Mouse (Mus musculus): Measurements from ENCODE around the gene Cnot8. TPM values are rescaled to one million over a fixed set of nuclear protein-coding genes. Genes with fewer than 3 reads are reported as not detected.
A peak's percentile ranks its signal among the peaks of the same experiment; 100 is the strongest.
"Not testable (repeated sequence)": the region's sequence is repeated elsewhere in the genome, so short reads cannot be mapped to it uniquely, and the experiment has no call there.

The Cnot8 gene
- 89.4 and 93.5 TPM in 2 replicates for polyA plus RNA-seq (2015; fragmentation: Nextera tagmentation; extraction: Ambion mirVana)

DNA sequence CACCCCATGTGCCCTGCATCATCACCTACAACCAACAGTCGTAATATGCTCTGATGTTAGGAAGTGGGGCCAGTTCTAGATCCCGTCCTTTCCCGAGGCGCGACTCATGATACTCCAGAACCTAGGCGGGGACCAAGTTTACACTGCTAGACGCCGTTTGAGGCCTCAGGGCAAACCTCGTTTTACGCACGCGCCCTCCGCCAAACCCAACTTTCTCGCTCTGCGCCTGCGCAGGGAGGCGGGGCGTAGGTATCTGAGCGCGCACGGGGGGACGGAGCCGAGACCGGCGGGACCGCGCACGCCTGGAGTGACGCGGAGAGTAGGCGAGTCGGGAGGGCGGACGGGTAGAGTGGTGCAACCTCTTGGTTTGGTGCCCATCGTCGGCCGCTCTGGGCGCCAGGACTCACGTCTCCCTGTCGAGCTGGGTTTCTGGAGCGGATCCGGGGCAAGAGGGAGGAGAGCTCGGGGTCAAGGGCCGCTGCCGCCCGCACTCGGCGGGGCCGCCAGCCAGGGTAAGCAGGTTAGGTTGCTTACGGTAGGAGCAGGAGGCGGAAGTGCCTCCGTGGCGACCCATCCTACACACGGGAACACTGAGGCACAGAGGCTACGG, at the start of gene Cnot8:
TSS of gene Cnot8 (plus strand) at position 457 of the 610 bp plus-strand sequence.
- peak within 1 kb of the TSS; percentile 95 for H3K4me3 ChIP-seq (ENCODE audit: low read length)
- no peaks in the 10 kb centered on the region for H3K36me3 ChIP-seq (ENCODE audit: insufficient read depth, low read length)
- peaks cover 18% of the 10 kb centered on the region for H3K4me1 ChIP-seq (ENCODE audit: insufficient read depth, low read length)
- peak within 1 kb of the TSS; percentile 93 for H3K9ac ChIP-seq (replicated peaks; ENCODE audit: low read length)
- H3K27me3 ChIP-seq (ENCODE audit: insufficient read depth, low read length): peaks cover 1% of the 10 kb centered on the region; the same call in 1 of the 2 replicates
- ATAC-seq (ENCODE audit: low FRiP score, low TSS enrichment): peak; percentile 98
- WGBS: under 1% methylated on average over 55 of the region's 55 CpGs
- peak within 1 kb of the TSS; percentile 61 for H3K4me2 ChIP-seq (replicated peaks; ENCODE audit: low read depth, low read length)
- no peaks in the 10 kb centered on the region for H3K9me3 ChIP-seq (ENCODE audit: low read length)
- H3K27ac ChIP-seq (ENCODE audit: low read length): peak within 1 kb of the TSS; percentile 96

DNA sequence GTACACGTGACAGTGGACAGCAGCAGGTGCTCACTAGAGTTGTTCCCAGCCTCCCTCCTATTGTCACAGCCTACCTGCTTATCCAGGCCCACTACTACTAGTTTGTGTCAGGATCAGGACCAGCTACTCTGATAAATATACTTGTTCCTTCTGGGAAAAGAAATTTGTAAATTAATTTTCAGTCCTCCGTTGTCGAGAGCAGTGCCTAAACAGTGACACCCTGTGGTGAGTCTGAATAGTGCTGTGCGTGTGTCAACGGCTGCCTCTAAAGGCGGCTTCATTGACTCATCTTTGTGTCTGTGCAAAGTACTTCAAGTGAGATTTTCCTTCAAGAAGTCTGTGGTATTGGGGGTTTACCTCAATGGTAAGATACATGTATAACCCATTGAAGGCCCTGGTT, 46.5 kb upstream of the Cnot8 start:
- Histone ChIP-seq H3K36me3 (ENCODE audit: insufficient read depth, low read length) (peaks cover 62% of the 10 kb centered on the region), H3K9me3 (ENCODE audit: low read length) (no peaks in the 10 kb centered on the region)
- 56% methylated on average over 6 of the region's 6 CpGs for WGBS

DNA sequence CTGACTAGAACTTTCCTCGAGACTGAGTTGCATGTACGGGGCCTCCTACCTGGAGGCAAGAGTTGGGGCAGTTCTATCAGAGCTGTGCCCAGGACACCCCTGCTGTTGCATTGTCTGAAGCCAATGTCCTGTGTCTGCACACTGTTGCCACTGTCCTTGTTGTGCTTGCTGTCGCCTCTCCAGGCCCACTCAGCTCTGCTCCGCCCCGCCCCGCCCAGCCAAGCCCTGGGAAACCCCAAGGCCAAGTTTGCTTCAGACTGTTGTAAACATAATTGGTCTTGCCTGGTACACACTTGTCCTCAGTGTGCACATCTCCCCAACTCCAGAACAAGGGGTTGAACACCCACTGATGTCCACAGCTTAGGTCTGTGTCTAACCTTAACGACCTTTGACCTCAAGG, 44.2 kb upstream of the Cnot8 start:
- WGBS: 92% methylated on average over 7 of the region's 7 CpGs
- H3K4me2 ChIP-seq (replicated peaks; ENCODE audit: low read depth, low read length); H3K4me3 ChIP-seq (ENCODE audit: low read length); H3K9ac ChIP-seq (replicated peaks; ENCODE audit: low read length); H3K4me1 ChIP-seq (ENCODE audit: insufficient read depth, low read length); H3K27ac ChIP-seq (ENCODE audit: low read length); H3K9me3 ChIP-seq (ENCODE audit: low read length); H3K27me3 ChIP-seq (ENCODE audit: insufficient read depth, low read length); ATAC-seq (ENCODE audit: low FRiP score, low TSS enrichment): not testable (repeated sequence)
- H3K36me3 ChIP-seq (ENCODE audit: insufficient read depth, low read length): peaks cover 40% of the 10 kb centered on the region

More for the DNA sequence above, 46.5 kb upstream of the Cnot8 start:
- no peak overlapping the region for H3K9ac ChIP-seq (replicated peaks; ENCODE audit: low read length)
- H3K4me2 ChIP-seq (replicated peaks; ENCODE audit: low read depth, low read length): no peak overlapping the region
- ATAC-seq (ENCODE audit: low FRiP score, low TSS enrichment): no peak
- no peak overlapping the region for H3K27ac ChIP-seq (ENCODE audit: low read length)
- no peaks in the 10 kb centered on the region for H3K4me1 ChIP-seq (ENCODE audit: insufficient read depth, low read length)
- H3K27me3 ChIP-seq (ENCODE audit: insufficient read depth, low read length): no peaks in the 10 kb centered on the region
- no peak overlapping the region for H3K4me3 ChIP-seq (ENCODE audit: low read length)

DNA sequence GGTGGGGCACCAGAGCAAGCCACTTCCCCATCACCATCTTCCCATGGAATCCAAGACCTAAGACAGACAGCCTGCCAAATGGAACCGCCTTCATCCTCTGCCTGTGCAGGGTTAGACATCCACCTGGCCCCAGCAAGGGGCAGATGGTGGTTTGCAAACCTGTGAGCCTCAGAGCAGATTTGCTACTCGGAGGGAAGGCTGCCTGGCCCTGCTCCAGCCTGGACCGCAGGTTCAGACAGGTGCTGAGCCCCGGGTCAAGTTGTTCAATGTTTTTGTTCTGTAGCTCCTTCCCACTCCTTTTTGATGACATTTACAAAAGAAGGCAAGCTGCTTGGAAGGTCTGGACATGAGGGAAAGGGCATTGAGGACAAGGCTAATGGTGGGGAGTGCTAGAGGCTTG, 42.7 kb upstream of the Cnot8 start:
- not testable (repeated sequence) for H3K4me1 ChIP-seq (ENCODE audit: insufficient read depth, low read length); H3K4me2 ChIP-seq (replicated peaks; ENCODE audit: low read depth, low read length); H3K27me3 ChIP-seq (ENCODE audit: insufficient read depth, low read length); H3K27ac ChIP-seq (ENCODE audit: low read length); ATAC-seq (ENCODE audit: low FRiP score, low TSS enrichment); H3K9me3 ChIP-seq (ENCODE audit: low read length); H3K4me3 ChIP-seq (ENCODE audit: low read length); H3K9ac ChIP-seq (replicated peaks; ENCODE audit: low read length)
- H3K36me3 ChIP-seq (ENCODE audit: insufficient read depth, low read length): peaks cover 27% of the 10 kb centered on the region
- 86% methylated on average over 3 of the region's 4 CpGs for WGBS

DNA sequence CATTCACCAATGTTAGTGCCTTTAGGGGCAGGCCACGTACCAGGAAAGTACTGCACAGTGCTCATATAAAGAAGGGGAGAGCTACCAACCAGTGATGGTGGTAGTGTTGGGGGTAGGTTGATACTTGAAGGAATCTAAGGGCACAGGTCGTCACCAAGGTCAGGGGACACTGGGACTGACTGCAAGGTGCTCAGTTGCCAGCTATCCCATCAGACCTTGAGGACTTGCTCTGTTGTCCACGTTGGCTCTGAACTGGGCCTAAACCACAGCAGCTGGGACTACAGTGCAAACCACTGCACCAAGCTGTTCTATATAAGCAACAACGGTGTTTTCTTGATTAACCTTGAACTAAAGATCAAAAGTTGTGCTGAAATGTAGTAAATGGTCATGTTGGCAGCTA, 41.4 kb upstream of the Cnot8 start:
- 88% methylated on average over 4 of the region's 4 CpGs for WGBS
- Histone ChIP-seq H3K27ac (ENCODE audit: low read length) (no peak overlapping the region), H3K4me1 (ENCODE audit: insufficient read depth, low read length) (no peaks in the 10 kb centered on the region), H3K9ac (replicated peaks; ENCODE audit: low read length) (no peak overlapping the region), H3K4me2 (replicated peaks; ENCODE audit: low read depth, low read length) (no peak overlapping the region), H3K4me3 (ENCODE audit: low read length) (no peak overlapping the region), H3K36me3 (ENCODE audit: insufficient read depth, low read length) (peaks cover 17% of the 10 kb centered on the region), H3K9me3 (ENCODE audit: low read length) (no peaks in the 10 kb centered on the region), H3K27me3 (ENCODE audit: insufficient read depth, low read length) (no peaks in the 10 kb centered on the region)
- ATAC-seq (ENCODE audit: low FRiP score, low TSS enrichment): no peak

DNA sequence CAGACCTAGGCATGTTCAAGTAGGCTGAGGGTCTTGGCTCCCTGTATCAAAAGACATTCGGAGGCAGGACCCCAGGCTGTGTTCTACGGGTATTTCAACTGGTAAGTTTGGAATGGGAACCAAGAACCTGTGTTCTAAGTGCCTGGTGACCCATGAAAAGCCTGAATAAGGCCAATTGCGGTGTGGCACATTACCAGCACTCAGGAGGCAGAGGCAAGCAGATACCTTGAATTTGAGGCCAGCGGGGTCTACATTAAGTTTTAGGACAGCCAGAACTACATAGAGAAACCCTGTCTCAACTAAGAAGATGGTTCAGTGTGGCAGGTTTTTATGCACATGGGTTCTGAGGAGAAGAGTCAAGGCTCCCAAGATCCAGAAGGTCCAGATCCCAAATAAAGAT, 38.9 kb upstream of the Cnot8 start:
- H3K4me1 ChIP-seq (ENCODE audit: insufficient read depth, low read length): no peaks in the 10 kb centered on the region
- no peaks in the 10 kb centered on the region for H3K27me3 ChIP-seq (ENCODE audit: insufficient read depth, low read length)
- no peak overlapping the region for H3K4me3 ChIP-seq (ENCODE audit: low read length)
- H3K27ac ChIP-seq (ENCODE audit: low read length): no peak overlapping the region
- H3K9me3 ChIP-seq (ENCODE audit: low read length): no peaks in the 10 kb centered on the region
- ATAC-seq (ENCODE audit: low FRiP score, low TSS enrichment): no peak
- H3K36me3 ChIP-seq (ENCODE audit: insufficient read depth, low read length): peaks cover 8% of the 10 kb centered on the region; the same call in 1 of the 2 replicates
- no peak overlapping the region for H3K9ac ChIP-seq (replicated peaks; ENCODE audit: low read length)
- H3K4me2 ChIP-seq (replicated peaks; ENCODE audit: low read depth, low read length): no peak overlapping the region
- WGBS: 85% methylated on average over 4 of the region's 4 CpGs

DNA sequence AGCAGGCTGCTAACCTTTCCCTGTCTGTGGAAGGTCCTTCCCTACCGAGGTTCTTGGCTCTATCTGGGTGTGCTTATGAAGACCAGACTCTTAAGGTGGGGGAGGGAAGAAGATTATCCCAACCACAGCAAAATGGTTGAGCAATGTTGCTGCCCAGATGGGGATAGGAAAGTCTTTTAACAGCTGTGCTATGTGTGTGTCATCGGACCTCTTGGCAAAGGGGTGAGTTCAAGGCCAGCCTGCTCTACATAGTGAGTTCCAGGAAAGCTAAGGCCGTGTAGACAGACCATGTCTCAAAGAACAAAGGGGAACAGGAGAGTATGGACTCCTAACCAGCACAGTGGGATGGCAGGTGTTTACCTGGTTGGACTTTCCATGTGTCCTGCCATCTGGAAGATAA, 31.0 kb upstream of the Cnot8 start:
- 76% methylated on average over 3 of the region's 3 CpGs for WGBS
- Histone ChIP-seq H3K36me3 (ENCODE audit: insufficient read depth, low read length) (no peaks in the 10 kb centered on the region), H3K4me2 (replicated peaks; ENCODE audit: low read depth, low read length) (no peak overlapping the region), H3K4me1 (ENCODE audit: insufficient read depth, low read length) (no peaks in the 10 kb centered on the region), H3K9me3 (ENCODE audit: low read length) (no peaks in the 10 kb centered on the region), H3K9ac (replicated peaks; ENCODE audit: low read length) (no peak overlapping the region), H3K4me3 (ENCODE audit: low read length) (no peak overlapping the region), H3K27ac (ENCODE audit: low read length) (no peak overlapping the region), H3K27me3 (ENCODE audit: insufficient read depth, low read length) (no peaks in the 10 kb centered on the region)
- ATAC-seq (ENCODE audit: low FRiP score, low TSS enrichment): no peak

DNA sequence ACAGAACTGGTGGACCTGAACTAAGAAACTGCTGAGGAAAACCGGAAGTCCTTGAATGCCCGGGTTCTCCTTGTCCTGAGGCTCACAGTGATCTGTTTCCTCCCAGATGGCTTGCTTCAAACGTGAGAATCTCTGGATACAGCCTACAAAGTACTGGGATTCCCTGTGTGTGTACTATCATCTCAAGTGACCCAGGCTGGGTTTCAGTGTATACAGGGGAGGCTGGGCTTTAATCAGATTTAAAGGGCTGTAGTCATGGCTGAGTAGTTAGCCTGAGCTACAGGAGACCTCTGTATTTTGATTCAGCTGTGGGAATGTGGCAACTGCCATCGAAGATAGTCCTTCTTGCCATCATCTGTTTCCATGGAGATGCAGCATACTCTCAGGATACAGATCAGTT, 26.7 kb upstream of the Cnot8 start:
- Histone ChIP-seq H3K27me3 (ENCODE audit: insufficient read depth, low read length) (no peaks in the 10 kb centered on the region), H3K9me3 (ENCODE audit: low read length) (peaks cover 3% of the 10 kb centered on the region; the same call in 1 of the 2 replicates), H3K4me1 (ENCODE audit: insufficient read depth, low read length) (no peaks in the 10 kb centered on the region), H3K9ac (replicated peaks; ENCODE audit: low read length) (no peak overlapping the region), H3K36me3 (ENCODE audit: insufficient read depth, low read length) (no peaks in the 10 kb centered on the region), H3K4me2 (replicated peaks; ENCODE audit: low read depth, low read length) (no peak overlapping the region), H3K27ac (ENCODE audit: low read length) (no peak overlapping the region), H3K4me3 (ENCODE audit: low read length) (no peak overlapping the region)
- ATAC-seq (ENCODE audit: low FRiP score, low TSS enrichment): peak; percentile 75
- 32% methylated on average over 4 of the region's 4 CpGs for WGBS

DNA sequence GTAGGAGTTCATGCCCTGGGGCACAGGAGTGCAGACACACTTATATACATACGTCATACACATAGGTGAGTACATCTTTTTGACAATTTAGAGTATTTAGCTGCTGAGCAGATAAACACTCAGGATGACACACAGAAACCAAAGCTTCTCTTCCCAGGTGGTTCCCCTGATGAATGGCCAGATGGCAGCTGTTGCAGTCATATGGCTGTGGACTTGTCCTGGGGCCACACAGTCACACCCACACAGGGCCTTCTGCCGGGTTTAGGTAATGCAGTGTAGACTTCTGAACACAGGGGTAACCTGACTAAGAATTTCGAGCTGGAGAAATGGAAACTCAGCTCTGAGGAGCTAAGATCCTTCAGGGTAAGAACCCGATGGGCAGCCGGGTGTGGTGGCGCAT, 22.2 kb upstream of the Cnot8 start:
- Histone ChIP-seq H3K9ac (replicated peaks; ENCODE audit: low read length) (no peak overlapping the region), H3K9me3 (ENCODE audit: low read length) (peaks cover 3% of the 10 kb centered on the region; the same call in 1 of the 2 replicates), H3K4me2 (replicated peaks; ENCODE audit: low read depth, low read length) (no peak overlapping the region), H3K4me3 (ENCODE audit: low read length) (no peak overlapping the region), H3K27me3 (ENCODE audit: insufficient read depth, low read length) (no peaks in the 10 kb centered on the region), H3K4me1 (ENCODE audit: insufficient read depth, low read length) (no peaks in the 10 kb centered on the region), H3K27ac (ENCODE audit: low read length) (no peak overlapping the region), H3K36me3 (ENCODE audit: insufficient read depth, low read length) (no peaks in the 10 kb centered on the region)
- 88% methylated on average over 6 of the region's 6 CpGs for WGBS
- no peak for ATAC-seq (ENCODE audit: low FRiP score, low TSS enrichment)

DNA sequence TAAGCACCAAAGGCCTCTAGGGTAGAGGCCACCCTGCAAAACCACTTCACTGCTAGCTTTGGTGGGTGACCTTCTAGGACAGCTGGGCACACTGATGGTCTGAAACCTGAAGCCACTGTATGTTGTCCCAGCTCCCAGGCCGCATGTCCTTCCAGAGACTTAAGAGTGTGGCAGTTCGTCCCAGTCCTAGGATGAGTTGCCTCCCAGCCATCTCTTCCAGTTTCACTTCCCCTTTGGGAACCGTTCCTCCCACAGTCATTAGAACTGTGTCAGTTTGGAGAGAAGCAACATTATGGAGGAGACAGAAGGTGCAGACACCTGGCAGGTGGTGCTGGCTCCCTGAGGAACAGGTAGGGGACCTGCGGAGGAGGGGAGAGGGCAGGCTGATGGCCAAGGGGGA, 11.4 kb upstream of the Cnot8 start:
- ATAC-seq (ENCODE audit: low FRiP score, low TSS enrichment): peak; percentile 8; the same call in 1 of the 2 replicates
- Histone ChIP-seq H3K9me3 (ENCODE audit: low read length) (no peaks in the 10 kb centered on the region), H3K4me3 (ENCODE audit: low read length) (peak overlapping the region; percentile 25), H3K4me2 (replicated peaks; ENCODE audit: low read depth, low read length) (peak overlapping the region; percentile 50), H3K4me1 (ENCODE audit: insufficient read depth, low read length) (peaks cover 15% of the 10 kb centered on the region), H3K36me3 (ENCODE audit: insufficient read depth, low read length) (no peaks in the 10 kb centered on the region), H3K27me3 (ENCODE audit: insufficient read depth, low read length) (no peaks in the 10 kb centered on the region), H3K27ac (ENCODE audit: low read length) (no peak overlapping the region), H3K9ac (replicated peaks; ENCODE audit: low read length) (peak overlapping the region; percentile 42; the same call in 1 of the 2 replicates)
- 35% methylated on average over 4 of the region's 4 CpGs for WGBS
